Mouse (Mus musculus): ENCODE results near the gene Mtmr6. TPM values are rescaled to one million over a fixed set of nuclear protein-coding genes. Genes with fewer than 3 reads are reported as not detected.
A peak's percentile ranks its signal among the peaks of the same experiment; 100 is the strongest.
"Not testable (repeated sequence)": the region's sequence is repeated elsewhere in the genome, so short reads cannot be mapped to it uniquely, and the experiment has no call there.

The Mtmr6 gene
- total RNA-seq, 2 experiments from 2014 or later, result 81.7 to 84.6 TPM

GRCm38 (mm10) chr14:60286194-60286863, 21.3 kb downstream of the Mtmr6 start:
- intact Hi-C loops (cut with DNase I), result no loop called here
- no peak for DNase-seq

GRCm38 (mm10) chr14:60290363-60290762, 25.3 kb downstream of the Mtmr6 start:
- no peak for DNase-seq
- intact Hi-C loops (cut with DNase I), result no loop called here

DNA sequence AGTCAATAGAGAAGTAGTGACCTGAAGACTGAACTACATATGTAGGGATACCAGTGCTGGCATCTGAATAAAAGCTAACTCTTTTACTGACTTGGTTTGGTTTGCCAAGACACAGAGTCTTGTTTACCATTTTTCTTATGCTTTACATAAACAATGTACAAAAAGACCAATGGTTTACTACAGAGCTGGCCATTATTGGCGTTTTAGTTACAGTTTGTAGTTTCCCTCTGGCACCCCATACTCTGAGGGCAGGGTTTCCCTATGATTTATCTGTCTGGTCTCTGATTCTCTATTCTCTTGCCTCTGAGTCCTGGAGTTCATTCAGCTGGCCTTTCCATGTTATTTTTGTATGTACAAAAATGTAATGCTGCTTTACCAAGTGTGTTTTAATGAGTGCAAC, 30.5 kb downstream of the Mtmr6 start:
- intact Hi-C loops (cut with DNase I), result no loop called here
- no peak for DNase-seq

DNA sequence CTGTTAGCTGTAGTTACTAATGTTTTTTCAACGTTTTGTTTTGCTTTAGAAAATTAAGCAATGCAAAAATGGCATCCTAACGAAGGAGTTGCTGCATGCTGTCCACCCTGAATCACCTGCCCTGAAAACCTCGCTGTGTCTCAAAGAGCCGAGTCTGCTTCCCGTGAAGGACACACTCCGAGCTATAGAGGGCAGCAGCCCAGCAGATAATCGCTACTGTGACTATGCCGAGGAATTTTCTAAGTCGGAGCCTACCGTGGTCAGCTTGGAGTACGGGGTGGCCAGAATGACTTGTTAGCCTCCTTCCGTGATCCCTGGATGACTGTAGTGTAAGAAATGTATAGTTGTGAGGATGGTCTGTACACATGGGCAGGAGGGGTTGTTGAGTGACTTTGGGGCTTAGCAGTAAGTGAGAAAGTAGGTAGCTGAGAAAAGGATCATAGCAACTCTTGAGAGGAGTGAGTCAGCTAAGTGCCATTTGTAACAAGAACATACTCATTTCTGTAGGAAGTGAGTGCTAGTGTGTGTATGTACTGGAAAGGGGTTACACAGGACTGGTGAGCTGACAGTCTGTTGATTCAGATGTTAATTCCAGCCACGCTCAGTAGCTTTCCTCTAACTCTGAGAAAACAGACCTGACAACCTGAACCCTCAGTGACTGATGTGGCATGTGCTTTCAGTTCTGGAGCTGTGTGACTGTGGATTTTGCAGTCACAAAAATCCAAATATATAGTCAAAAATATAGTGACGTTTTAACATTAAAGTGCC, 35.4 kb downstream of the Mtmr6 start:
- intact Hi-C loops (cut with DNase I), result loop anchor here (5.0 kb wide), 1 partner anchor 77 kb away; no protein-coding TSS in a partner anchor

GRCm38 (mm10) chr14:60301024-60301423, 36.0 kb downstream of the Mtmr6 start:
- intact Hi-C loops (cut with DNase I), result loop anchor here (5.0 kb wide), 1 partner anchor 76 kb away; no protein-coding TSS in a partner anchor
- DNase-seq, result no peak

More for the DNA sequence above, 35.4 kb downstream of the Mtmr6 start:
- DNase-seq, result peak; percentile 27

DNA sequence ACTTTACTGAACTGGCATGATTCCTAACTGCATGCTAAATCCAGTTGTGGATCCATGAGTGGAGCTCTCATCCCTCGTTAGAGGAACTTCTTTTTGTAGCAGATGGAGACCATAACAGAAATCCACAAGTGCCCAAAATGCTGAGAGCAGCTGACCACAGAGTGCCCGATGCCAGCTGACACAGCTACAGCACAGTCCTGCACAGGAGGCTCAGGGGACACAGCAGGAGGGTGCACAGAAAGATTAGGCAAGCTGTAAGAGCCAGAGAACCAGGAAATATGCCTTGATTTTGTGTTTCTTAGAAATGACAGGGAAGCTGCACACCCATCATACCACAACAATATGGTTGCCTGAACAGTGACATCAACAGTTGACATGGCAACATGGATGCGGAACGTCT, 37.4 kb downstream of the Mtmr6 start:
- intact Hi-C loops (cut with DNase I), result loop anchor here (5.0 kb wide), 1 partner anchor 75 kb away; no protein-coding TSS in a partner anchor
- DNase-seq, result peak; percentile 19

DNA sequence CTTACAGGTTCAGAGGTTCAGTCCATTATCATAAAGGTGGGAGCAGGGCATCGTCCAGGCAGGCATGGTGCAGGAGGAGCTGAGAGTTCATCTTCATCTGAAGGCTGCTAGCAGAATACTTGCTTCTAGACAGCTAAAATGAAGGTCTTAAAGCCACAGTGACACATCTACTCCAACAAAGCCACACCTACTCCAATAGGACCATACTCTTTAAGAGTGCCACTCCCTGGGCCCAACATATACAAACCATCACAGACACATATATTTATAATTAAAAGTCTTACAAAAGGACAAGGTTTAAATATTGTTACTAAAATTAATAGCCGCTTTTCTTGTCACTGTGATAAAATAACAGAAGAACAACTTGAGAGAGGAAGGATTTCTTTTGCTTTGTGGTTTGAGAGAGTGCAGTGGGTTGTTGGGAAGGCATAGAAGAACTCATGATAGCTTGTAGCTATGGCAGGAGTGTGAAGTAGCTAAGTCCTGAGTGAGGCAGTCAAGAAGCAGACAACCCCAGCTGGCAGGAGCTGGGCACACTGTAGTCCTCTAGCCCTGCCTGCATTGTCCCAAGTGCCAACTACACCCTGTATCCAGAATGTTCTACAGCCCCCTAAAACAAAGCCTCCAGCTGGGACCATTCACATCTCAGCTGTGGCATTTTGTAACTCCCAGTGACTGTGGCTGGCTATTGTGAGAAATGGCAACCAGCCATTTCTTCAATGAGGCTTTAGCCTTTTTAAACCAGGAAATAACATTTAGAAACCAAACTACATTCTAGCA, 39.6 kb downstream of the Mtmr6 start:
- intact Hi-C loops (cut with DNase I), result loop anchor here (5.0 kb wide), 1 partner anchor 73 kb away; no protein-coding TSS in a partner anchor
- DNase-seq, result peak; percentile 10

DNA sequence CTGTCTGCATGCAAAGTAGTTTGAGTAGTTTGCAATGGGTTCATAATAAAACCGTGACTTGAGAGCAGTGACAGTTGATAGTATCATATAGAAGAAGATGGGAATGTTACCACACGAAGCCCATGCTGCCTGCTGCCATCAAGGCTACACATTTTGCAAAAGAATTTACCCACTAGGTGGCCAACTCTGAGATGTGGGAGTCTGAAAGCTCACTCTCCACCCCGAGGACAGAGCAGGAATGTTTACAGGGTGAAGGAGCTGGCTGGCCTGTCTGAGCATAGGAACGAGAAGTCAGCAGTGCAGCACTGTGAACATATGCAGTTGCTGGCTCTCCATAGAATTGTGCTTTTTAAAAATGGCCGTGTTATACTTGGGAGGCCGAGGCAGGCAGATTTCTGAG, 43.1 kb downstream of the Mtmr6 start:
- no peak for DNase-seq
- intact Hi-C loops (cut with DNase I), result no loop called here

GRCm38 (mm10) chr14:60310691-60311090, 45.7 kb downstream of the Mtmr6 start:
- intact Hi-C loops (cut with DNase I), result no loop called here
- peak; percentile 16 for DNase-seq

DNA sequence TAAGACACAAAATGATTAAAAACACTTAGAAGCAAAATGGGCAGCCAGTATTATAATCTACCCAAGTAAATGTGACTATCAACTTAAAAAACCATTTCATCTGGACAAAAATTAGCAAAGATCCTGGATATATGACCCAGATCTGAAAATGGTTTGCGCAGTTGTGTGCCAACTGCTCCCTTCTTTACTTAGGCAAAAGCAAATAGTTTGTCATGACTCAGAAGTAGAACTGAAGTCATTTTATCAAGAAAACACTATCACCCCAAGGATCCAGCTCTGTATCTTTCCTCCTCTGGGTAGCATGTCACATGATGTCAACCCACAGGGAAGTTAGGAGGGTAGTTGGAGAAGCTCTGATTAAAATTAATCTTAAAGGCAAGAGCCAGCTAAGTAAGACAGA, 54.2 kb downstream of the Mtmr6 start:
- DNase-seq, result no peak

DNA sequence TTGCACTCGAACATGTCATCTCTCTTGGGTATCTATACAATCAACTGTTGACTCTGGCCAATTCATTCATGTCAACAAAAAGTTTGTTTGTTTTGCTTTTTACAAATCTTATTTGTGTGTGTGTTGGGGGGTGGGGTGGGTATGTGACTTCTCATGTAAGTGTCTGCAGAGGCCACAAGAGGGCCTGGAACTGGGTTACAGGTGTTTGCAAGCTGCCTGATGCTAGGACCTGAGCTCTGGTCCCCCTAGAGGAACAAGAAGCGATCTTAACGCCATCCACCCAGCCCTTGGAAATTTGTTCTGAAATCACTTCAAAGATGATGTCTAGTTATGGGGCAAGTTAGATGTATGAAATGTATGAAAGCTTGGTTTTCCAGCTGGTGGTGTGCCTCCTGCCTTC, 55.8 kb downstream of the Mtmr6 start:
- DNase-seq, result no peak
- intact Hi-C loops (cut with DNase I), result no loop called here

More for the DNA sequence above, 54.2 kb downstream of the Mtmr6 start:
- intact Hi-C loops (cut with DNase I), result no loop called here

GRCm38 (mm10) chr14:60340001-60340400, 75.0 kb downstream of the Mtmr6 start:
- intact Hi-C loops (cut with DNase I), result not testable (repeated sequence)
- peak; percentile 8 for DNase-seq

- DNase-seq, result no peak
- intact Hi-C loops (cut with DNase I), result no loop called here
Observed at GRCm38 (mm10) chr14:60340570-60340969, 75.5 kb downstream of the Mtmr6 start.

GRCm38 (mm10) chr14:60345326-60345876, 80.4 kb downstream of the Mtmr6 start:
- intact Hi-C loops (cut with DNase I), result no loop called here
- no peak for DNase-seq

Small RNAs within 50 kb of the gene (microRNA-seq; reads per million reads assigned to microRNA genes)
- gene Mir719, result not detected

Other genes starting within 250 kb of the Mtmr6 start
- gene Atp8a2, start 68.0 kb upstream of the Mtmr6 start, total RNA-seq (2021), result 10 to 100 TPM; 95.4 to 98.7 TPM
- gene Nupl1, start 13.8 kb upstream of the Mtmr6 start, total RNA-seq (2021), result not detected
- gene Gm49336, start 13.7 kb upstream of the Mtmr6 start, total RNA-seq (2021), result 100 to 1,000 TPM; 133 to 135 TPM
- gene Amer2, start 108.0 kb downstream of the Mtmr6 start, total RNA-seq (2021), result 10 to 100 TPM; 55.6 to 59.1 TPM

Data from left cerebral cortex, postnatal 4 days (tissue).